Mouse (Mus musculus) ES-E14 (cell line): ENCODE measurements around the gene Mrln.

Source experiments
- CHD2 ChIP-seq: IDR thresholded peaks from 2 replicates; pipeline ENCODE4 v1.6.1; 2014; ENCODE audit warnings: mild to moderate bottlenecking, low read depth, low read length, inconsistent platforms
- HCFC1 ChIP-seq: IDR thresholded peaks from 2 replicates; pipeline ENCODE4 v1.6.1; 2012; ENCODE audit warnings: low read length, inconsistent platforms, borderline replicate concordance; ENCODE audit not compliant: insufficient read depth
- MAFK ChIP-seq: IDR thresholded peaks from 2 replicates; pipeline ENCODE4 v1.6.1; 2014; ENCODE audit warnings: mild to moderate bottlenecking, low read depth, low read length, inconsistent platforms; ENCODE audit not compliant: insufficient read depth
- ZC3H11A ChIP-seq: IDR thresholded peaks from 2 replicates; pipeline ENCODE4 v1.6.1; 2012; ENCODE audit warnings: low read depth, mild to moderate bottlenecking, inconsistent platforms, low read length, borderline replicate concordance
- ZNF384 ChIP-seq: IDR thresholded peaks from 2 replicates; pipeline ENCODE4 v1.6.1; 2012; ENCODE audit warnings: low read depth, low read length, inconsistent platforms

DNA sequence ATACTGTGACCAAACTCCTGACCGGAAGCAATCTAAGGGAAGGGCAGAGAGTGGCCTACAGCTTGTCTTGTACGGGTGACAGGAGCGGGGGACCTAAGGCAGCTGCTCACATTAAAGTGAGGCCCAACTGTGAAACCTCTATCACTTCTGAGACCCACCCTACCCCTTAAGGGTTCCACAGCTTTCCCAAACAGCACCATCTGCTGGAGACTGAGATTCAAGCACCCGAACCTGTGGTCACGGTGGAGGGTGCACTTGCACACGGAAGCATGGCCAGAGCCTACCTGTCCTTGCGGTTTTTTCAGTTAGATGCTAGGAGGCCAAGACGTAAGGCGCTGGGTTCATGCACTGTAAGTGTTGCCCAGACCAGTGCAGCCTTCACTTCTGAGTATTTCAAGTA, 18.3 kb upstream of the Mrln start:
- TF ChIP-seq HCFC1 (no peak), ZNF384 (no peak), ZC3H11A (no peak), MAFK (no peak), CHD2 (no peak)
